Mouse (Mus musculus) liver, embryonic 14.5 days (tissue): Measurements from ENCODE around the gene Gm27179.
"Not testable (repeated sequence)": the region's sequence is repeated elsewhere in the genome, so short reads cannot be mapped to it uniquely, and the experiment has no call there.

Experiments used
- CTCF ChIP-seq: IDR thresholded peaks from 2 replicates; pipeline ENCODE4 v1.5.1; 2016; ENCODE audit warnings: antibody characterized with exemption, low read depth, control low read depth
- EP300 ChIP-seq: IDR thresholded peaks from 2 replicates; pipeline ENCODE4 v1.6.1; 2016; ENCODE audit warnings: antibody characterized with exemption, low read depth

DNA sequence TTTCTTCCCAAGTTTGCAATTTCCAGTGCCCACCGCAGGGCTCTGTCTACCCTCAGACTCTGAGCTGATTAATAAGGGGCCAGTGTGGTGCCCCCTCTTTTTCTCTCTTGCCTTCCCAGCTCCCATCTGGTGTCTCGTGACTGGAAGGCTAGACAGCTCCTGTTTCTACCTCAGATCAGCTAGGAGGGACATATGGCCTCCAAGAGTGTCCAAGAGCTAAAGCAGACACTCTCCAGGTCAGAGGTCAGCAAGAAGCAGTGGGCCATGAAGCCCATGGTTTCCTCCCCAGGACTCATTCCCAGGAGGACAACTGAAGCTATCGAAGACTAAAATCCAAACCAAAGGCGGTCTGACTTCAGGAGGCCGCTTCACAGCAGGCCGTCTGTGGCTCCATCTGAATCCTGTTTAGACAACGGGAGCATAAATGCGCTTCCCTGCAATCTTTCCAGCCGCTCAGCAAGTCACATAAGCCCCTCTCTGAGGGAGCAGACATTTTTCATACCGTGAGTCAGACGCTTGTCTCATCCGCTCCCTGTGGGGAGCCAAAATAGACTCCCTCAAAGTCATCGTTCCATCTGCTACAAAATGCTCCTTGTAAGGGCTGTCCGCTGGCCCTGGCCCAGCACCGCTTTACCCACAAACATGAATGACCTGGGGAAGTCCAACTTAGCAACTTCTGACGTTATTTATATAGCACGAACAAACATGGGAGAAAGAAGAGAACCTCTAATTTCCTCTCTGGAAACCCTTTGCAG, 44.6 kb downstream of the Gm27179 start:
- not testable (repeated sequence) for TF ChIP-seq CTCF, EP300
